Mouse (Mus musculus): Measurements from ENCODE around the gene Acp4. TPM values are rescaled to one million over a fixed set of nuclear protein-coding genes. Genes with fewer than 3 reads are reported as not detected.

Acp4 gene
- polyA plus RNA-seq, 1 experiment from 2014 or later, result not detected

GRCm38 (mm10) chr7:44272546-44272945, 15.4 kb upstream of the Acp4 start:
- WGBS (ENCODE audit: insufficient replicate concordance), result 50% methylated on average over 7 of the region's 7 CpGs
- Histone ChIP-seq H3K36me3 (ENCODE audit: control insufficient read depth, insufficient read depth) (no peaks in the 10 kb centered on the region), H3K4me3 (ENCODE audit: low read depth, low read length) (no peak overlapping the region), H3K9ac (ENCODE audit: low read depth, low read length) (no peak overlapping the region), H3K4me1 (ENCODE audit: control insufficient read depth, low read depth, low read length) (no peaks in the 10 kb centered on the region), H3K27ac (ENCODE audit: low read length) (no peak overlapping the region), H3K27me3 (ENCODE audit: control insufficient read depth, insufficient read depth, low read depth, low read length) (no peaks in the 10 kb centered on the region), H3K9me3 (replicated peaks; ENCODE audit: control insufficient read depth, low read length) (no peaks in the 10 kb centered on the region), H3K4me2 (ENCODE audit: low read depth, low read length) (no peak overlapping the region)
- ATAC-seq (ENCODE audit: low read depth), result no peak

GRCm38 (mm10) chr7:44271309-44271708, 14.1 kb upstream of the Acp4 start:
- H3K27me3 ChIP-seq (ENCODE audit: control insufficient read depth, insufficient read depth, low read depth, low read length), result peaks cover 2% of the 10 kb centered on the region; the same call in 1 of the 2 replicates
- H3K9ac ChIP-seq (ENCODE audit: low read depth, low read length), result no peak overlapping the region
- H3K36me3 ChIP-seq (ENCODE audit: control insufficient read depth, insufficient read depth), result no peaks in the 10 kb centered on the region
- ATAC-seq (ENCODE audit: low read depth), result no peak
- no peaks in the 10 kb centered on the region for H3K9me3 ChIP-seq (replicated peaks; ENCODE audit: control insufficient read depth, low read length)
- no peak overlapping the region for H3K27ac ChIP-seq (ENCODE audit: low read length)
- no peak overlapping the region for H3K4me2 ChIP-seq (ENCODE audit: low read depth, low read length)
- no peaks in the 10 kb centered on the region for H3K4me1 ChIP-seq (ENCODE audit: control insufficient read depth, low read depth, low read length)
- H3K4me3 ChIP-seq (ENCODE audit: low read depth, low read length), result no peak overlapping the region
- 45% methylated on average over 2 of the region's 2 CpGs for WGBS (ENCODE audit: insufficient replicate concordance)

GRCm38 (mm10) chr7:44269397-44269796, 12.2 kb upstream of the Acp4 start:
- WGBS (ENCODE audit: insufficient replicate concordance), result 46% methylated on average over 2 of the region's 2 CpGs
- no peak for ATAC-seq (ENCODE audit: low read depth)
- H3K9me3 ChIP-seq (replicated peaks; ENCODE audit: control insufficient read depth, low read length), result no peaks in the 10 kb centered on the region
- H3K4me3 ChIP-seq (ENCODE audit: low read depth, low read length), result no peak overlapping the region
- H3K9ac ChIP-seq (ENCODE audit: low read depth, low read length), result no peak overlapping the region
- H3K27ac ChIP-seq (ENCODE audit: low read length), result no peak overlapping the region
- H3K4me2 ChIP-seq (ENCODE audit: low read depth, low read length), result no peak overlapping the region
- no peaks in the 10 kb centered on the region for H3K4me1 ChIP-seq (ENCODE audit: control insufficient read depth, low read depth, low read length)
- H3K27me3 ChIP-seq (ENCODE audit: control insufficient read depth, insufficient read depth, low read depth, low read length), result peaks cover 2% of the 10 kb centered on the region; the same call in 1 of the 2 replicates
- no peaks in the 10 kb centered on the region for H3K36me3 ChIP-seq (ENCODE audit: control insufficient read depth, insufficient read depth)

GRCm38 (mm10) chr7:44268117-44268516, 10.9 kb upstream of the Acp4 start:
- Histone ChIP-seq H3K27me3 (ENCODE audit: control insufficient read depth, insufficient read depth, low read depth, low read length) (peaks cover 9% of the 10 kb centered on the region), H3K9me3 (replicated peaks; ENCODE audit: control insufficient read depth, low read length) (no peaks in the 10 kb centered on the region), H3K27ac (ENCODE audit: low read length) (no peak overlapping the region), H3K4me3 (ENCODE audit: low read depth, low read length) (no peak overlapping the region), H3K4me2 (ENCODE audit: low read depth, low read length) (no peak overlapping the region), H3K9ac (ENCODE audit: low read depth, low read length) (no peak overlapping the region), H3K36me3 (ENCODE audit: control insufficient read depth, insufficient read depth) (no peaks in the 10 kb centered on the region), H3K4me1 (ENCODE audit: control insufficient read depth, low read depth, low read length) (peaks cover under 1% of the 10 kb centered on the region; the same call in 1 of the 2 replicates)
- ATAC-seq (ENCODE audit: low read depth), result no peak
- 66% methylated on average over 11 of the region's 11 CpGs for WGBS (ENCODE audit: insufficient replicate concordance)

GRCm38 (mm10) chr7:44262791-44263643, 5.8 kb upstream of the Acp4 start:
- H3K4me3 ChIP-seq (ENCODE audit: low read depth, low read length), result no peak overlapping the region
- no peak overlapping the region for H3K9ac ChIP-seq (ENCODE audit: low read depth, low read length)
- no peaks in the 10 kb centered on the region for H3K9me3 ChIP-seq (replicated peaks; ENCODE audit: control insufficient read depth, low read length)
- no peak overlapping the region for H3K27ac ChIP-seq (ENCODE audit: low read length)
- peaks cover 3% of the 10 kb centered on the region for H3K4me1 ChIP-seq (ENCODE audit: control insufficient read depth, low read depth, low read length)
- H3K27me3 ChIP-seq (ENCODE audit: control insufficient read depth, insufficient read depth, low read depth, low read length), result peaks cover 16% of the 10 kb centered on the region
- H3K4me2 ChIP-seq (ENCODE audit: low read depth, low read length), result peak overlapping the region; percentile 28; the same call in 1 of the 2 replicates
- ATAC-seq (ENCODE audit: low read depth), result peak; percentile 64
- 2% methylated on average over 34 of the region's 34 CpGs for WGBS (ENCODE audit: insufficient replicate concordance)
- no peaks in the 10 kb centered on the region for H3K36me3 ChIP-seq (ENCODE audit: control insufficient read depth, insufficient read depth)

GRCm38 (mm10) chr7:44261147-44261546, 4.0 kb upstream of the Acp4 start, which contains the start of gene Gm15517:
Gene Gm15517 (plus strand): TSS chr7:44261447.
- peaks cover 3% of the 10 kb centered on the region for H3K4me1 ChIP-seq (ENCODE audit: control insufficient read depth, low read depth, low read length)
- peaks cover 14% of the 10 kb centered on the region for H3K27me3 ChIP-seq (ENCODE audit: control insufficient read depth, insufficient read depth, low read depth, low read length)
- no peaks in the 10 kb centered on the region for H3K9me3 ChIP-seq (replicated peaks; ENCODE audit: control insufficient read depth, low read length)
- H3K9ac ChIP-seq (ENCODE audit: low read depth, low read length), result no peak within 1 kb of the TSS
- H3K4me2 ChIP-seq (ENCODE audit: low read depth, low read length), result no peak within 1 kb of the TSS
- no peak for ATAC-seq (ENCODE audit: low read depth)
- no peak within 1 kb of the TSS for H3K4me3 ChIP-seq (ENCODE audit: low read depth, low read length)
- WGBS (ENCODE audit: insufficient replicate concordance), result 40% methylated on average over 5 of the region's 5 CpGs
- no peaks in the 10 kb centered on the region for H3K36me3 ChIP-seq (ENCODE audit: control insufficient read depth, insufficient read depth)
- no peak within 1 kb of the TSS for H3K27ac ChIP-seq (ENCODE audit: low read length)

- H3K4me3 ChIP-seq (ENCODE audit: low read depth, low read length), result no peak overlapping the region
- no peaks in the 10 kb centered on the region for H3K36me3 ChIP-seq (ENCODE audit: control insufficient read depth, insufficient read depth)
- peaks cover 3% of the 10 kb centered on the region for H3K4me1 ChIP-seq (ENCODE audit: control insufficient read depth, low read depth, low read length)
- no peak overlapping the region for H3K4me2 ChIP-seq (ENCODE audit: low read depth, low read length)
- no peak for ATAC-seq (ENCODE audit: low read depth)
- no peaks in the 10 kb centered on the region for H3K9me3 ChIP-seq (replicated peaks; ENCODE audit: control insufficient read depth, low read length)
- H3K27me3 ChIP-seq (ENCODE audit: control insufficient read depth, insufficient read depth, low read depth, low read length), result peaks cover 14% of the 10 kb centered on the region
- no peak overlapping the region for H3K27ac ChIP-seq (ENCODE audit: low read length)
- no peak overlapping the region for H3K9ac ChIP-seq (ENCODE audit: low read depth, low read length)
- WGBS (ENCODE audit: insufficient replicate concordance), result 60% methylated on average over 6 of the region's 6 CpGs
Measured at GRCm38 (mm10) chr7:44260410-44260809, 3.2 kb upstream of the Acp4 start.

GRCm38 (mm10) chr7:44254930-44255329, 2.2 kb downstream of the Acp4 start:
- H3K4me1 ChIP-seq (ENCODE audit: control insufficient read depth, low read depth, low read length), result no peaks in the 10 kb centered on the region
- ATAC-seq (ENCODE audit: low read depth), result no peak
- H3K4me3 ChIP-seq (ENCODE audit: low read depth, low read length), result no peak overlapping the region
- H3K9ac ChIP-seq (ENCODE audit: low read depth, low read length), result no peak overlapping the region
- H3K27ac ChIP-seq (ENCODE audit: low read length), result no peak overlapping the region
- no peaks in the 10 kb centered on the region for H3K27me3 ChIP-seq (ENCODE audit: control insufficient read depth, insufficient read depth, low read depth, low read length)
- no peak overlapping the region for H3K4me2 ChIP-seq (ENCODE audit: low read depth, low read length)
- H3K9me3 ChIP-seq (replicated peaks; ENCODE audit: control insufficient read depth, low read length), result no peaks in the 10 kb centered on the region
- WGBS (ENCODE audit: insufficient replicate concordance), result 59% methylated on average over 6 of the region's 6 CpGs
- peaks cover 5% of the 10 kb centered on the region for H3K36me3 ChIP-seq (ENCODE audit: control insufficient read depth, insufficient read depth)

GRCm38 (mm10) chr7:44253023-44253616, 4.1 kb downstream of the Acp4 start:
- Histone ChIP-seq H3K4me1 (ENCODE audit: control insufficient read depth, low read depth, low read length) (peaks cover 2% of the 10 kb centered on the region; the same call in 1 of the 2 replicates), H3K9me3 (replicated peaks; ENCODE audit: control insufficient read depth, low read length) (no peaks in the 10 kb centered on the region), H3K27ac (ENCODE audit: low read length) (no peak overlapping the region), H3K4me2 (ENCODE audit: low read depth, low read length) (no peak overlapping the region), H3K27me3 (ENCODE audit: control insufficient read depth, insufficient read depth, low read depth, low read length) (no peaks in the 10 kb centered on the region), H3K36me3 (ENCODE audit: control insufficient read depth, insufficient read depth) (peaks cover 12% of the 10 kb centered on the region), H3K4me3 (ENCODE audit: low read depth, low read length) (no peak overlapping the region), H3K9ac (ENCODE audit: low read depth, low read length) (no peak overlapping the region)
- 65% methylated on average over 15 of the region's 15 CpGs for WGBS (ENCODE audit: insufficient replicate concordance)
- ATAC-seq (ENCODE audit: low read depth), result no peak
